Mouse (Mus musculus) CD4-positive helper T cell, adult 2 months (primary cell): ENCODE data around the gene Vmn1r191.
"Not testable (repeated sequence)": the region's sequence is repeated elsewhere in the genome, so short reads cannot be mapped to it uniquely, and the experiment has no call there.

ENCODE experiments used
- DNase-seq: peaks from one replicate; pipeline ENCODE4 v3.0.0-alpha.2; 2012; ENCODE audit warnings: low read depth, missing footprints, low spot score

Gene Vmn1r191

DNA sequence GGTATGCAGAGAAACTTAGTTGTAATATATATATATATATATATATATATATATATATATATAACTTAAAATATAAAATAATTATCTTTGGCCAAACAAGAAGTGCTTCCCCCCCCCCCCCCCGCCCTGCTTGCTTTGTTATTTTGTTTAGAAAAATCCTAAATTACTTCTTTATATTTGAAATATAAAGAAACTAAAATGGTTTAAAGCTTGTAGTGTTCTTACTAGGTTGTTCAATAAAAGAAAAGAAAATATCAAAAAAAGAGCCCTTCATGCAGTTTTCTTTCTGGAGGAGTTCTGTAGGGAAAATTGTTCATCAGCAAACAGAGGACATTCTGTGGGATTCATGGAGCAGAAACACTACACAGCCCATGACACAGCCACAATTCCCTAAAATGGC, at the start of gene Vmn1r191:
Vmn1r191 (minus strand) TSS at position 101 of the 400 bp plus-strand sequence.
- no peak for DNase-seq

DNA sequence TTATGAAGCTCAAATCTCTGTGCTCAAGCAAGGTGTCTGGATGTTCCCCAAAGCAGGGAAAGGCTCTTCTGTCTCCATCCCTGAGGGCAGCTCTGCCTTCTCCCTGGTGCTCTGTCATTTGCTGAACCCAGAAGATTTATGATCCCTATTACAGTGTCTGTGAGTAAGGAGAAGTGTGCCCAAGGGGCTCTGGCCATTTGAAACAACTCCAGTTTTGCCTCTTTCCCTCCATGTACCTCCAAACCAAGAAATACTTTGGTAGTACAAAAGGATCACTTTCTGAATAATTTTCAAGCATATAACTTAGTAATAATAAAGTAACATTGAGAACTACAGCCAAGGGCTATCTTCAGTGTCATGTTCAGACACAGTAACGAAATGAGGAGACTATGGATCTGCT, 39.3 kb upstream of the Vmn1r191 start, which contains the start of gene Vmn1r193:
Vmn1r193 (minus strand) TSS at position 101 of the 400 bp plus-strand sequence.
- not testable (repeated sequence) for DNase-seq

DNA sequence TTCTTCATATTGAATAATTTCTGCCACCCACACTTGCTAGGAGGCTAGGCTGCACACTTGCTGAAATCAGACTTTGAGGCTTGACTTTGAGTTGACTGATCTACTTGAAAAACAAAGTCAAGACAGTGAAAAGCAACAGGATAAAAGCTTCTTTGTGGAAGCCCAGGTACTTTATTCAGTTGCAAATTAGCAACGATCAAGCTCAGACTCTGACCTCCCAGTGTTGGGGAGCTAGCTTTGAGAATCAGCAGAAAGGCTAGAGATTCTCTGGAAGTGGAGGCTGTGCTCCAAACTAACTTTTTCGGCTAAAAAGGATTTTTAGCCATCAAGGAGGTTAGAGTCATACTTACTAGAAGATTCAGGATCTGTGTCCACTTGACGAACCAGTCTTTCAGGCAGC, 9.0 kb upstream of the Vmn1r191 start:
- not testable (repeated sequence) for DNase-seq

GRCm38 (mm10) chr13:22191041-22191440, 7.3 kb upstream of the Vmn1r191 start, which contains the start of gene Vmn1r192:
TSS of gene Vmn1r192 (minus strand) at chr13:22191141.
- no peak for DNase-seq

- DNase-seq: no peak
Observed at GRCm38 (mm10) chr13:22190385-22190784, 6.6 kb upstream of the Vmn1r191 start.

GRCm38 (mm10) chr13:22189313-22189712, 5.5 kb upstream of the Vmn1r191 start:
- no peak for DNase-seq

- no peak for DNase-seq
Observed at GRCm38 (mm10) chr13:22168416-22168815, 15.4 kb downstream of the Vmn1r191 start.

DNA sequence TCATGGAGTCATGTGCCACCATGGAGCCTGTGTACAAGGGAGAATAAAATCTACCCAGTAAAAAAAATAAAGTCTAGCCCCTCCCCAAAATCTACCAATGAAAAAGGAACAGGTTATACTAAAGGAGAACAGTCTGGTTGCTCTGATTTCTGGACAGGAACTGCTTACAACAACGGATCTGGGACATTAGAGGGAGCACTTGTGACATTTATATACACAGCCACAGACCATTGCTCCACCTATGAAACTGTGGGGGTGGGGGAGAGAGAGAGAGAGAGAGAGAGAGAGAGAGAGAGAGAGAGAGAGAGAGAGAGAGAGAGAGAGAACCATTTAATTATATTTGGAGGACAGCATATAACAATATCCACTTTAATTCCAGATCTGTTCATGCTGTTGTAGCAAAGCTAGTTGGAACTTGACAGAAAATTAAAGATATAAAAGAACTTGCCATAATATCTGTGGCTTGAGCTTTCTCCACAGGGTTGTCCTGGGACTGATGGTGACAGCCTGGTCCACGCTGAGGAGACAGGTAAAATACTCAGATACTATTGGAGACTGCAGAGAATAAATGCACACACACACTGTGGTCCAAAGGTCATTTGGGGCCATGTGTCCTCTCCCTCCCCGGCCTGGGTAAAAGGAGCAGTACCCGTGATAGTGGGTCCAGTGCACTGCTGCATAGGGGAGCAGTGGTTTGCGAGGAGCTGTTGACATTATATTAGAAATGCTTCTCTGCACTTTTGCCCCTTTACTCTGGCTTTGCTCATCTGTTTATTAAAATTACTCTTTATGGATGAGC, 47.1 kb downstream of the Vmn1r191 start:
- not testable (repeated sequence) for DNase-seq
